Mouse (Mus musculus): ENCODE measurements around the gene Kcnma1.

Kcnma1 gene

DNA sequence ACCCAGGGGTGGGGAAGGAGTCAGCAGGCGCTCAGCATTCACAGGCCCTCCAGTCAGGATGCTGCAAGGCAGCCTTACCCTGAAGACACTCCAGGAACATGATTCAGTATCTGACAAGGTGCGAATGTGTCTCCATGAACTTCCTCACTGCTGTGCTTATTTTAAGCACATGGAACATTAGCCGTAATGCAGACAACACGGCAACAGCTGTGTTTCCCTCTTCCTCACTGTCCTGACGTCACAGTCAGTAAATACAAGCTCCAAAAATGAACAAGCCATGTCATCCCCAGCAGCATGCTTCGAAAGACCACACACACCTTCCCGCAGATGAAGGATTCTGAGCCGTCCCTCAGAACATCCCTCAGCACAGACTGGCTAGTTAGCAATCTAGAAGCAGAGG, 47.8 kb downstream of the Kcnma1 start:
- DNase-seq (ENCODE audit: low read depth, low spot score): no peak

DNA sequence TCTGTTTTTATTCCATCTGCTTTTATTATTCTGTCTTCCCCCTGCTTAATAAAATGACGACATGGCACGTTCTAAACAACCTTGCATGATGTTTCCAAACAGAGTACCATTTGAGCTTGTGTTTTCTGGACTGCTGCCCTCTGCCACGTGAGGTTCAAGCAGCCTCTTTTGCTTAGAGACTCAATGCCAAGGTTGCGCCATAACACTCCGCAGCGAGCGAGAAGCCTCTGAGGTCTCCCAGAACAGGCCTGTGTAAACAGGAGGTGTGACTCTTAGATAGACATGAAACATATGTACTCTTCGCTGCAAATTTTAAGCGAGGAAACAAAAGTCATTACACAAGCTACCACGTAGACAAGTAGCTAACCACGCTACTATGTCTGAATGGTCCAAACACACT, 55.2 kb downstream of the Kcnma1 start:
- no peak for DNase-seq (ENCODE audit: low read depth, low spot score)

DNA sequence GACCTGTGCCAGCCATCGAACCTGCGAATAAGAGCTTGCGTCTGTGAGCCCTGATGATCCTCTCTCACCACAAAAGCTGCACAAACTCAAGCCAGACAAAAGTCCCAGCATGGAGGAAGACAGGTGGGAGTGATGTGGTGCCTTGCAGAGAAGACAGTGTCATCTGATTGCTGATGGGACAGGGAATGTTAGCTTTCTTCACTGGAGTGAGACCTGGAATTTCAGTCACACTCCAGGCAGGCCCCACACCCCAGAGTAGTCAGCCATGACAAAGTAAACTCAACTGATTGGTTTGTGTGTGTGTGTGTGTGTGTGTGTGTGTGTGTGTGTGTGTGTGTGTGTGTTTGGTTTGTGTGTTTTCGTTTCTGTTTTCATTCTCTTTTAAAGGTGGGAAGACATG, 57.0 kb downstream of the Kcnma1 start:
- no peak for DNase-seq (ENCODE audit: low read depth, low spot score)

DNA sequence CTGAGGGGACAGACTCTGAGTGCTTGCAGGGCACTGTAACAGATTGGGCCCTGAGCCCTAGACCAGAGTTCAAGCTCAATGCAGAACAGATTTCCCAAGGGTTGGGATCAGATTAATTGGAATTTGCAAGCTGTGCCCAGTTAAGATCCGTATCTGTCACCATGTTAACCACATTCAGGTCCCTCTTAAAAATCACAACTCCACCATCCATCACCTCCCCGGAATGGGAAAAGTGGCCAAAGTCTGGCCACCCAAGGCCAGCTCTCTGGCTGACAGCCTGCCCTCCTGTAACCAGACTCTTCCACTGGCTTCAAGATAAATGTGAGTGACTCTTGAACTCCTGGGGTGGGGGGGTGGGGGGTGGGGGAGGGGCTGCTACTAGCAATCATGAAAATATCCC, 70.4 kb downstream of the Kcnma1 start:
- no peak for DNase-seq (ENCODE audit: low read depth, low spot score)

DNA sequence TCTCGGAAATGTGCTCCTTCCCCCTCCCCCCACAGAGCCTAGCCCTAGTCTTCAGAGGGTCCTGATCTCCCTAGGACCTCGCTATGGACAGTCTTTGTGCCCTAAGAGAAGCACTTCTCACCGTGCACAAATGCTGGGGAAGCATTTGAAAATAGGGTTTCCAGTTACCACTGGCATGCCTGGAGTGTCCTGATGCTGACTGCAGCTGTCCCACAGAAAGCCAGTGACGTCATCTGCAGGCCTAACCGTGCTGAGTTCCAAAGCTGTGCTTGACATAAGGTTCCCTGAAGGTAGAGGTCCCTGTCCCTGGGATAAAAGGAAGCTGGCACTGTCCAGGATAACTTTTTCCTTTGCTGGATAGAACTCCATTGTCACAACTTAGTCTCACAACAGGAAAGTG, 71.1 kb downstream of the Kcnma1 start:
- no peak for DNase-seq (ENCODE audit: low read depth, low spot score)

DNA sequence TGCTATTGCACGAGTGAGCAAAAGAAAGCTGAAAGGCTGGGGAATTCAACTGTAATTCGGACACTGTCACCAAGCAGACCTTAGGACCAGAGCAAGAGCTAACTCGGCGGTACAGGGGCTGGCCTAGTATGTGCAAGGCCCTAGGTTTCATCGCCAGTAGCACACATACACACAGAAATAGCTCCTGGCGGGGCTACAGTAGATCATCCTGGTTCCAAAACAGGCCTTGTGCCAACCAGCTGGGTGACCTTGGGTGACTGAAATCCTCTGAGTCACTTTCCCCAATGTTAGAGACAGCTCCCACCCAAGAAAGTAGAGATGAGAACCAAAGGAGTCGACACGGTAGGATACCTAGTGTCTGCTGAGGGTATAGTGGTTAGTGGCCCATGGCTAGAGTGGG, 72.2 kb downstream of the Kcnma1 start:
- no peak for DNase-seq (ENCODE audit: low read depth, low spot score)

DNA sequence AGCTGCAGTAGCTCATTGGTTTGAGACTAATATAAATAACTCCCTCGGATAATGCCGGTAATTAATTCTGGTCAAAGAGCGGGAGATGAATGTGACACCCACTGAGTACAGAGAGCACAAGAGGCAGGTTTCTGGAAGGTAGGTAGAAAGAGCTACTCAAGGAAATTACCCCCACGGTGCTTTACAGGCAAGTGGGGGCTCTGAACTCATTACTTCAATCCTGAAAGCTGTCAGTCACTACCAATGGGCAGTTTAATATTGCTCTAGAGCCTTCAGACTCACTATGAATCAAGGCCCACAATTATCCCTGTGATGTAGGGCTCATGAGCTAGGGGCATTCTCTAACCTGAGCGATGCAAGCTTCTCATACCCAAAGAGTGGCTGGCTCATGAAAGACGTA, 79.3 kb downstream of the Kcnma1 start:
- DNase-seq (ENCODE audit: low read depth, low spot score): no peak

DNA sequence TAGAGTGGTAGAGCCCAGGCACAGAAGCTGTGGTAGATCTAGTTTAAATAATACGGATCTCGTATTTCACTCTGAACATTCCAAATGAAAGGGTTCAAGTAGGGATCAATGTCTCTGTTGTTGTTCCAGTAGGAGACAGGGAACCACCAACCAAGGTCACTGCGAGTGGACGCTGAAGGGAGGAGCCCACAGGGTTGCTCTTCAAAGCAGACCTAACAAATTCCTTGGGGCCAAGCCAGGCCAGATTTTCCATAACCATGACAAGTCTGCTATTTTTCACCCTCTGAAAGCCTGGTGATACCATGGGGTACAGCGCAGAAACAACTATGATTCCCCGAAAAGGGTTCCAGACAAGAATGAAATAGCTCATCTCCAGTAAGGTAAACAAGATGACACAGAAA, 82.6 kb downstream of the Kcnma1 start:
- no peak for DNase-seq (ENCODE audit: low read depth, low spot score)

DNA sequence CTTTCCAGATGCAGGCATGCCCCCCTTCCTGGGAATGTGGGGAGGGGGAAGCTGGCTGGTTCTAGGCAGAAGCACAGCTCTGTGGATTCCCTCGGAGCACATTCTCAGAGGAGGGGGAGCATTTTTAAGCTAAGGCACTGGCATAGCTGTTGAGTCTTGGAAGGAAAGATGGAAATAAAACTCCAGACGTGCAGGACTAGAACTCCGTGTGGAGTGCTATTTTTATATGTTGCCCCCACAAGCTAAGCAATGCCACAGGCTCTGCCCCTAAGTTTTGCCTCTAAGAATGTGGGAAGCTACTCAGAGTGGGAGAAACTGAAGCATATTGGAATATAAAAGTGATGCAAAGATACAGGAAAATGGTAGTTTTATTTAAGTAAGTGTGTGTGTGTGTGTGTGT, 85.1 kb downstream of the Kcnma1 start:
- DNase-seq (ENCODE audit: low read depth, low spot score): no peak

DNA sequence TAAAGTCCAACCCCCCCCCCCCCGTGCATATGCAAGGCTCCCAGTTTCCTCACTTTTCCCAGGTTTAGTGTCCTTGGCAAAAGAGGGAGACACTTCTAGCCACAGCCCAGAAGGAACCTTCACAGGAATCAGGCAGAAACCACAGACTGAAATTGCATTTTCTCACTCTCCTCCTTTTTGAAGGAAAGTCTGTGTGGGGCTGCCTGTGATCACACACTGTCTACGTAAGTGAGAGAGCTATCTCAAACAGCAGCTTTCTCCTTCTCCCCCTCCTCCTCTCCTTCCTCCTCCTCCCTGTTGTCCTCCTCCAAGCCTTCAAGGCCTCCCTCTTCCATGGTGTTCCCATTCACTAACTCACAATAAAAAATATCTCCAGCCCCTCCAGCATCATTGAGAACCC, 90.9 kb downstream of the Kcnma1 start:
- no peak for DNase-seq (ENCODE audit: low read depth, low spot score)

DNA sequence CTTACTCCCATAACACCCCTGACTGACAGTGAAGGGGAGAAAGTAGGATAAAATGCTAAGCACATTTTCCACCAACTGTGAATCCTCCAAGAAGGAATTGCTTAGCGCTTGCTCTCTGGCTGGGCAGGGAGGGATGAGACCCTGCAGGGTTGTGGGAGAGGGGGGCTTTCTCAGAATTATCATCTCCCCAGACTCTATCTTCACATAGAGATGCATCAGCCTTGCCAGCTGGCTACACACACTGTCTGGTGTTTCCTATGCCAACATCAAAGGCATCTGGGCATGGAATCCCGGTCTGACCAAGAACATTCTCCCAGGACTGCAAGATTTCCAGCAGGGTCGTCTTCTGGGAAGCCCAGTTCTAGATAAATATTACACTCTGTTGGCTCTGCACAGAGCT, 91.5 kb downstream of the Kcnma1 start:
- DNase-seq (ENCODE audit: low read depth, low spot score): no peak

DNA sequence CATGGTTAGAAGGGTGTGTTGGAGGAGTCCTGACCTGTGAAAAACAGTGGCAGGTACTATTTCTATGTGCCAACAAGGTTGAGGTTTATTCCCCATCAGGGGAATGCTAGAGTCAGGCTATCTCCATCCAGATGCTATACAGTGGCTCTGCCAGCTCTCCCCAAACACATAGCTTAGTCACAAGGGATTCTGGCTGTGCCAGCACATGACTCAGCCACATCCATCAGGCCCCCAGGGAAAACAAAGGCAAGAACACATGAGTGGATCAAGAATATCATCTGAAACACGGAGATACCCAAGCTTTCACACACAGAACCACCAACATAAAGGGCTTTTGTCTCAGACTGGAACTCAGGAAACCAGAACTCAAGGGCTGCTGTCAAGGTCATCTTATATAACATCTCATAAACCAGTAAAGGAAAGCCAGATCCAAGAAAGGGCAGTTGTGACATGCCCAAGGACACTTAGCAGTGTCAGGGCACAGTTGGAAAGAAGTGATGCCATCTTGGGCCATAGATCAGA, 103.1 kb downstream of the Kcnma1 start:
- DNase-seq (ENCODE audit: low read depth, low spot score): no peak

DNA sequence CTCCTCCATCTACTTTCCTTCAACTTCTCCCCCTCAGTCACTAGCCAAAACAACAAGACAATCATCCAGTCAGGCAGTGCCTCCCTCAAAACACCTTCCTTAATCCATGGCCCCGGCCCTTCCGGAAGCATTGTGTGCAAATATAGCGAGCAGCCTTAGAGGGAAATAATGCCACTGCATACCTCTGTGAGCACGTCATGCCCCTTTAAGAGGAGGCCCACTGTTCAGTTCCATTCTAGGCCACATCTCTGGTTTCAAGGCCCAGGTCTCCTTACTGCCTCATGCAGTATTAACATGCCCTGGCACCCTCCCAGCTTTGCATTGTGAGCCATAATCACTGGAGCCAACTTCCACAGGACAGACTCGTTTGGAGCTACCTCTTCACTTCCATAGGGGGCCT, 105.7 kb downstream of the Kcnma1 start:
- DNase-seq (ENCODE audit: low read depth, low spot score): no peak

DNA sequence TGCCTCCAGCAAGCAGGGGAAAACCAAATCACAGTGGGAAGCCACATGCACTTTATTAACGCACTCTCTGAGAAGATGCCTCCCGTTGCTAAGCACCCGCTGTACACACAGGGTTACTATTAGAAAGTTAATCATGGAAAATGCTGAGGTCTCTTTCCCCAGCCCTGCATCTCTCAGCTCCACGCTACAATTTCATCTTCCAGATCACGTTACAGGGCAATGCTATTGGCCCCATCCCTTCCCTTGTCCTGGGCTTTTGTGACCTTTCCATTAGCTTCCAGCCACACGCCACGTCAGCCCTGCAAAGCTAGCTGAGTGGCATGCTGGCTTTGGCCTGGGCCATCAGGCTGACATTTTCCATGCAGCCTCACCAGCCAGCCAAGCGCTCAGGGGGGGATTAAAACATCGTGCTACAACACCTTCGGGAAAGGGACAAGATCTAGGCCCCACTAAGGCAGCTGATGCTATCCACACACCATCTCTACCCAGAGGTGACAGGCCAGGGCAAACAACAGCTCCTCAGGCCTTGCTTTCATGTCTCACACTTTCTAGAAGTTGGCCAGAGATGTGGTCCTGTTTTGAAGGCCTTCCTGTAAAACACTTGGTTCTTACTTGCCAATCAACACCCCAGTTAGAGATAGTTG, 111.5 kb downstream of the Kcnma1 start:
- no peak for DNase-seq (ENCODE audit: low read depth, low spot score)

DNA sequence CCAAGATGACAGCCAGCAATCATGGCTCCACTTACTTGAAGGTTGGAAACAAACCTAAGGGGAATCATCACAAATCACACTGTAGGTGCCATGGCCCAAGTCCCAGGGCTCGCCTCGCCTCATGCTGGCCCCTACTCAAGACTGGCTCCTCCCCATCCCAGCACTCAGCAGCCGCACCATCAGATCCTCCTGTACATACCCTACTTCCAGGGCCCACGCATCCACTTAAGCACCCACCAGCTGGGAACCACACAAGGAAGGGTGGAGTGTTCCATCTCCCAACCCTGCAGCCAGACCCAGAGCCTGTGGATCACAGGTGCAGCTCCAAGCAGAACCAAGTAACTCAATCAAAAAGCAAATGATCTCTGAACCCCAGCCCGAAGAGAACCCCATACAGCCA, 114.8 kb downstream of the Kcnma1 start:
- DNase-seq (ENCODE audit: low read depth, low spot score): no peak

DNA sequence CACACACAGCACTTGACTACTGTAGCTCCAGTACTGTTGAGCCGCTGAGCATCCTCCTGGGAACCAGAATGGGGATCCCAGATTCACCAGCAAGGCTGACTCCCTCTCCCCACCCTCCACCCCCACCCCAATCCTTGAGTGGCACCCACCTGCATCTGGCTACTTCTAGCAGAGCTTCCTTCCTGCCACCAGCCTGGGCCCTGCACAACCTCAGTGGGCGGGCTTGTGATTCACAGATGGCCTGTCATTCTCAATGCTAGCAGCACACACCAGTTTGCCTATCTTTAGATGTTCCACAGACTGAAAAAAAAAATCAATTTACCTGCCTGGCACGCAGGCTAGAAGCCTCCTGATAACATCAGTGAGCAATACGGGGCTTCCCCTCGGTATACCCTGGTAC, 116.5 kb downstream of the Kcnma1 start:
- DNase-seq (ENCODE audit: low read depth, low spot score): peak; percentile 8

DNA sequence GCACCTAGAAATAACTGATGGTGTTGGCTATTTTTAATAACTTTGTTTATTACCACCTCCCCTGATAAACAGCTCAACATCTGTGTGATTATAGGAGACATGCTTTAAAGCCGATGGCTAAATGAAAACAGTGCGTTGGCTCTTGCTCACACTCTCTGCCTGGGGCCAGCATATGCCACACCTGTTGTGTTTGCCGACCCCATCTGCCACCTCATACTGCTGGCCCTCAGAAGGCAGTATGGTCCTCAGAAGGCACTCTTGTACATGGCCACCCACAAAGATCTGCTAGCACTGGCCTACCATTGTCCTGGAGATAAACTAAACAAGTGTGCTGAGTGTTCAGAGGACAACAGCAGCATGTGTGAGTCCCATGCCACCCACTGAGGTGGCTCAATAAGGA, 118.3 kb downstream of the Kcnma1 start:
- no peak for DNase-seq (ENCODE audit: low read depth, low spot score)

DNA sequence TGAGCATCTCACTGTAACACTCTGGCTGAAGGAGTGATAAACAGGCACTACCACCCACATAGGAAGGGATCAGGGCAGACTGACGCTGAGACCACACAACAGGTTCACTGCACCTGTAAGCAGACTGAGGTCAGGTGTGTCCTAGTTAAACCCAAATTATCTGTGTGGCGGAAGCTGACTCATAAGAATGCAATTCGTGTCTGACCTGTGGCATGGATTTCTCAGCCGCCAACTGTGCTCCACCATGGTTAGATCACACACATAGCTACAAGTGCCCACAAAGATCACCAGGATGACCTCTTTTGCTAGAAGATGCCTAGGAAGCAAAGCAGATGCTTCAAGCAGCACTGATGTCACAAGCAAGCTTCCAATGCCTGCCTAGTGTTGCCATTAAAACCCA, 128.2 kb downstream of the Kcnma1 start:
- DNase-seq (ENCODE audit: low read depth, low spot score): no peak

DNA sequence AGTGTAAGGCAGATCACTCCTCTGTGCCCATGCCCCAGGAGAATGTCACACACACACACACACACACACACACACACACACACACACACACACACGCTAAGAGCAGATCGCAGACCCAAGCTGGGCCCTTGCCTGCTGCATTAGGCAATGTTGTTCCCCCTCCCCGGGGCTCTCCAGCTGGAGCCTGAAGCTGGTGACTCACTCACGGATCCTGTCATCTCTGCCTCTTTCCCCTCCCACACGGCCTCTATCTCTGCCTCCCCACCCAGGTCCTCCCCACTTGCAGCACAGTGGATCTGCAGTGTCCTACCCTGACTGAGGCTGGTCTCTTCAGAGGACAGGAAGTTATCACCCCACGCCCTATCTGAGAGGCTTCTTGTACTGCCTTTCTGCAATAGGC, 128.8 kb downstream of the Kcnma1 start:
- DNase-seq (ENCODE audit: low read depth, low spot score): no peak

DNA sequence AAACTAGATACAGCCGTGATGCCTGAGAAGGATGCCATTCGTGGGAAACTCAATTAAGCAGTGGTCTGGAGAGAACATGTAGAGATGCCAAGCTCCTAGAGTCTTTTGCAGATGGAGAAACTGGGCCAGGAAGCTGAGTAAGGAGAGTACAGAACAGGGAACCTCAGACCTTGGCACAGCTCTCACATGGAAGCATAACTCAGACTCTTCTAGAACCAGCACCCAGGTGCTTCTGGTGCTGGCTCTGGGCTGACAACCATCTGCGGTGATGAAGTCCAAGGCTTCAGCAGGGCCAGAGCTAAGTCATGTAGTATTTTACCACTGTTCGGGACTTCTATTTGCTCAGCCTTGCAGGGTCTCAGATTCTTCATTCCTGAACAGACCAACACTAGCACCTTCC, 129.2 kb downstream of the Kcnma1 start:
- DNase-seq (ENCODE audit: low read depth, low spot score): no peak

DNA sequence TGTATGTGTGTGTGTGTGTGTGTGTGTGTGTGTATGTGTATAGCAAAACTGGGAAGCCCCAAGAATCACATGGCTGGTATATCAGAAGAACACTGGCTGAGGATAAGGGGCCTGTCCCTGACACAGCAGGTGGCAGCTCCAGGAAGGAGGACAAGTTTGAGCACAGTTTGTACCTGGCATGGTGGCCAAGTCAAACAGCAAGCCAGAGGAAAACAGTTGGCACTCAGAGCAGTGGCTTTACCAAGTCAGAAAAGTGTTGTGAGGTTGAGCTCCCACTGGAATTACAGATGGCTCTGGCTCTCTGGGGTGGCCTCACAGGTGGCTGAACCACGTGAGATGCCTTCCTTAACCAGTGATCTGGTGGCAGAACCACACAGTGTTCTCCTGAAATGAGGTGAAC, 132.3 kb downstream of the Kcnma1 start:
- no peak for DNase-seq (ENCODE audit: low read depth, low spot score)

DNA sequence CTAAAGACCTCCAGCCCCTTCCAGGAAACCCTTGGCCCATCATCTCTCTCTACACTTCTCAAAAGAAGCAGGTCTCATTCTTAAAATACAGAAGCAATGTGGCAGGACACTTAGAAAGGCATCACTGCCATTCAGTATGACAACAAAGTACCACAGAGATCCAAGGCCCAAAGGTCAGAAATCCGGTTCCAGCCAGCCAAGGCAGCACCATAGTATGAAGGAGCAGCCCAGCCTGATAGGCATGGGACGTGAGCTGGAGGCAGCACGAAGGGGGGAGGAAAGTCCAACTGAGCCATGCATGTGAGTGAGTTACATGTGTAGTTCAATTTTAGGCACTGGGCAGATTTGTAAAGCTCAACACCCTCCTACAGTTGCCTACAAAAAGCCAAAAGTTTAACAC, 135.0 kb downstream of the Kcnma1 start:
- no peak for DNase-seq (ENCODE audit: low read depth, low spot score)

DNA sequence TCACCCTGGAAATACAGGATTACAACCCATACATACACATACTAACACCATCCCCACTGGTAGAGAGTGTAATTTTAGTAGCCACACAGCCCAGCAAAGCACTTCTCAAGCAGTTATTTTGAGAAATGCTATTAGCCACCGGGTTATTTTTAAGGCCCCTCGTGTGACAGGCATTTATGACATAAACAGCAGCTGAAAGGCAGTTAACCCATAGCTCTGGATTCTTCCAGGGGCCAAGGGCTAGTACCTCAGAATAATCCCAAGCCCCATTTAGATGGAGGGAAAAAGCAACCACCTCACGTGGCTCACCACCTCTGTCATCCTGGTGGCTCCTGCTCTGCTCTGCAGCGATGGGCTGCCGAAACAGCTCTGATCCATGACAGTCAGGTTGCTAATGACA, 136.7 kb downstream of the Kcnma1 start:
- DNase-seq (ENCODE audit: low read depth, low spot score): no peak

DNA sequence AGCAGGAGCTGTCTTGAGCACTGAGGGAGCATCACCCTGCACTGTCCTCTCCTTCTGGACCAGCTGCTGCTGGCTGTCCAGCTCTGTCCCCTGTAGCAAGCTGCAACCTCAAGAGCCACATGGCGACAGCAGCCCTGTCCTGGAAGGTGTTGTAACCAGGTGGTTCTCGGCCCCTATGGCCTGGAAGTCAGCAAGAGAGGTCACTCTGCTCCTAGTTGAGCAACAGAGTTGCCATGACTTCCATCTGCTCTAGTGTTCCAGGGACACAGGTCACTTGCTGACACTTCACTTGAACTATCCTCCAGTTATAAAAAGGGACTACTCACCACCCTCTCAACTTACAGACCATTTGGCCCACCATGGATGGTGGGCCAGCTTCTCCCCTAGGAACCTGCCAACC, 139.7 kb downstream of the Kcnma1 start:
- DNase-seq (ENCODE audit: low read depth, low spot score): no peak
